Mouse (Mus musculus) heart, postnatal 4 days (tissue): ENCODE measurements around the gene Cks1b. TPM values are rescaled to one million over a fixed set of nuclear protein-coding genes. Genes with fewer than 3 reads are reported as not detected.

ENCODE experiments used
- DNase-seq: peaks from one replicate; pipeline ENCODE4 v3.0.0; 2021
- total RNA-seq, 2 experiments: library from RNA; stranded (reverse); gene quantifications; 2 replicates each; pipeline ENCODE4 v1.2.3; 2021

Cks1b gene
- total RNA-seq, 2 experiments from 2014 or later, result 62.8 to 64.3 TPM

- DNase-seq, result peak; percentile 80
Measured at GRCm38 (mm10) chr3:89395806-89396653, 22.2 kb downstream of the Cks1b start.

DNA sequence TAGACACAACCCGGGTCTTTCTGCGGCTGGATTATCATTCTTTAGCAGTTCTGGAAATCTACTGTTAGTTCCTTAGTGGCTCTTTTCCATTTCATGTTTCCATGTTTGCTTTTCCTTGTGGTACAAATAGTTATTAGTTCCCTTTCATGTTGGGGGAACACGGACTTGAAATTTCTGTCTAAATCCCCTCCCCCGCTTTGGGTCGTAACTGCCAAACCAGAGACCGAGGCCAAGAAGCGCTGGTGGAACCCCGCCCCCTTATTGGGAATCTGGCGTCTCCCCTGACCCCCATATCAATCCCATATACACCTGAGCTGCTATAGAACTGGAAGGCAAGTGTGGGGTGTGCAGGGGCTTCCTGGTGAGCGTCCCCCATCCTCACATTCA lies 22.8 kb downstream of the Cks1b start:
- no peak for DNase-seq

- peak; percentile 87 for DNase-seq
Measured at GRCm38 (mm10) chr3:89394894-89395256, 23.3 kb downstream of the Cks1b start.

- DNase-seq, result peak; percentile 79
Measured at GRCm38 (mm10) chr3:89394006-89394893, 23.9 kb downstream of the Cks1b start, which contains the start of gene Zbtb7b. Gene Zbtb7b (minus strand): TSS chr3:89394776.

GRCm38 (mm10) chr3:89393605-89394004 lies 24.6 kb downstream of the Cks1b start:
- peak; percentile 99 for DNase-seq

- DNase-seq, result no peak
Measured at GRCm38 (mm10) chr3:89392871-89393311, 25.3 kb downstream of the Cks1b start.

DNA sequence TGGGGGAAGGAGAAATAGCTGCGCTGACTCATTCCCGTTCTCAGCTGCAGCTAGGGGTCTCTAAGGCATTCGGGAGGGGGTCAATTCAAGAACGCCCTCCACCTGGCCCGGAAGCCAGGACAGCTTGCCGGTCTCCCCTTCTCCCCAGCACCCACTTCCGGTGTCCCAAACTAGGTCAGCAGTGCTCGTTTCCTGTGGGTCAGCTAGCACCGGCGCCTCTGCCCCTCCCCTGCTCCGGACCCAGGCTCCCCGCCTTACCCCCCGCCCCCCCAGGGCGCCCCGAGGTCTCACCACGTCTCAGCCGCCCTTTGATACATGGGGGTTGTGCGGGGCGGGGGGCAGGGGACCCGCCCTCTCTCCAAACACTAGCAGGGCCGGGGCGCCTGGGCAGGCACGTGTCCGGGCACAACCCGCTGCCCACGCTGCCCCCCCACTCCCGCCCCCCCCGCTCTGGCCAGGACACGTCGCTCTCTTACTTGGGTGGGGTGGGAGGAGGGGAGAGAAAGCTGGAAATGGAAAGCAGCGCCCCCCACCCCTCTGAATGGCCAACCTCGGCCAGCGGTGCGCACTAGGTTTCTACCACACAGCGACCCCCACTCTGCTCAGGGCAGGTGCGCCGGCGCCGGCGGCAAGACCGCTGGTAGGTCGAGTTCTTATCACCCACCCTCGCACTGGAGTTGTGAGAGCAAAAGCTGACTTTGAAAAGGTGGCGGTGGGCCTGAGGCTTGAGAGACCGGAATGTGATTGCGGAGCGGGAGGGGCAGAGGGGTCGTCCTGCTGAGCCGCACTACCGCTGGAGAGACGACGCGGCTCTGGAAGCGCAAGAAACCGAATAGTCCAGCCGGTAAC lies 26.3 kb downstream of the Cks1b start:
- DNase-seq, result peak; percentile 72

DNA sequence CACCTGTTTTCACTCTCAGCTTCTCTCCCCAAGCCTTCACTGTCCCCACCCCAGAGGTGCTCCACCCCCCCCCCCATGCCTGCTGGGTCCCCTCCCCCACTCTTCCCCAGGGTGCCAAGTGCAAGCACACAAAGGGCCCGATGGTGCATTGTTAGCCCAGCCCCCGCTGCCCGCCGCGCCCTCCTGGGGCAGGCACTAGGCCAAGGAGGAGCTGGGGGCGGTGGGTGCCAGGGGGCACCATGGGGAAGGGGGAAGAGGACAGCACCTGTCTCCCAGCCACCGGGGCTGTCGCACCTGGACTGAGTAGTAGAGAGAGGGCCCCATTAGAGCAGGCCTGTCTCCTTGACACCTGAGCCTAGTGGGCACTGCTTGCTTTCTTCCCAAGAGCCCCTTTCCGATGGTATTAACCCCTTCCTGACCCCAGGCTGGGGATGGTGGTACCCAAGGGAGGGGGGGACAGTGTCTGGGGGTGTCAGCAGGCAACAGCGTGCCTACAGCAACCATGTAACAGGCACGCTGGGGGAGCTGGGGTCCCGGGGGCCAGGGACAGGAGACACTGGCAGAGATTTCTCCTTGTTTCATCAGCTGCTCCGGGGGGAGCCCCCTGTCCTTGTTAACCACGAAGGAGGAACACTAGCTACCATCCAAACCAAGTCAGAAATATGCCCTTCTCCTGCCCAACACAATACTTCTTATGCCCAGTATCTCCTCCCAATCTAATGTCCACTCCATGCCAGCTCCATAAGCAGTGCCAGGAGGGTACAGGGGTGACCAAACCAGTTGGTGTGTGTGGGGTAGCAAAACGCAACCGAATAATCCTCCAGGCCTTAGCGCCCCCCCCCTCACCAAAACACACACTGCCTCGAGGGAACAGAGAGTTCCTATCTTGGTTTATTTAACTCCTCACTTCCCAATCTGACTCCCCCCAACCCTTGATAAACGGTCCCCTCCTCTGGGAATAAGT lies 27.2 kb downstream of the Cks1b start:
- peak; percentile 53 for DNase-seq

DNA sequence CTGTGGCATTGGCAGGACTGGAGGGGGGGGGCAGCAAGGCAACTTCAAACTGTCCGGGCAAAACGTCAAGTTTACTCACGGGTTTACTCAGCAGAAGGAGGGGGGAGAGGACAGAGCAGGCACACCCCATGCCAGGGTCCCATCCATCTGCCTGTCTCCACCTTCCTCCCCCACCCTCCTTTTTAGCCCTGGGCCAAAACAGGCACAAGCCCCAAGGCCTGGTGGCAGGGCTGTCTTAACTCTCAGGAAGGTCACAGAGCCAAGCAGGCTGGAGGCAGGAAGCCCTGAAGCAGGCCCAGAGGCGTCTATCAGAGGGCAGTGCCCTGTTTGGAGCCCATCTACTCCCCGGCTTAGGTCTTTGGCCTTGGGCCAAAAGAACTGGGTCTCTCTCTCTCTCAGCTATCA lies 28.1 kb downstream of the Cks1b start:
- peak; percentile 58 for DNase-seq

- no peak for DNase-seq
Measured at GRCm38 (mm10) chr3:89388901-89389740, 29.1 kb downstream of the Cks1b start.

DNA sequence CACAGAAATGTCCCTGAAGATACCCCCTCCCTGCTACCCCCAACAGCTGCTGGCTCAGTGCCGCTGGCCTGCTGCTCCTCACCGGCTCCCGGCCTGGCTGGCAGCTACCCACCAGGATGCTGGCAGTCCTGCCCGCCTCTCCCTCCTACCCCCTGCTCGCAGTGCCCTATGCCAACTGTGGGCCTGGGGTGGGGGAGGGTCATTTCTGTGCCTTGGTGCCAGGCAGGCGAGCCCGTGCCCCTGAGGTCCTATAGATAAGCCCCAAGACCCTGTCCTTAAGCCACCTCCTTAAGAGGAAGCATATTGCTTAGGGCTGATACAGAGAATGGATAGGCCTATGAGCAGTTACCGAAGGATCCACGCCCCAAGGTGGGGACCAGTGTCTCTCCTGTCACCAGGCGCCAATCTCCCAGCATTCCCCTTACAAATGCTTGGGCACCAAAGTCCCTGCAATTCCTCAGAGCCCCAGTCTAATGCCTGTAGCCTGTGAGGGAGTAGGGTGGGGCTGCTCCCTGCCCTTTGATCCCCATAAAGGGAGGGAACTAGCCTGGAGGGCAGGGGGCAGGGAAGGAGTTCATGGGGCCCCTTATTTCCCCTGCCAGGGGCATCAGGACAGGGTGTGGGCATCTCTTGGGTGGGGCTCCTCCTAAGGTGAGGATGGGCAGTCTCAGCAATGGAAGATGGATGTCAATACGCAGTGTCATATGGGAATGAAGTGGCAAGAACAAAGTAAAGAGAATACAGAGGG lies 29.9 kb downstream of the Cks1b start:
- peak; percentile 83 for DNase-seq

DNA sequence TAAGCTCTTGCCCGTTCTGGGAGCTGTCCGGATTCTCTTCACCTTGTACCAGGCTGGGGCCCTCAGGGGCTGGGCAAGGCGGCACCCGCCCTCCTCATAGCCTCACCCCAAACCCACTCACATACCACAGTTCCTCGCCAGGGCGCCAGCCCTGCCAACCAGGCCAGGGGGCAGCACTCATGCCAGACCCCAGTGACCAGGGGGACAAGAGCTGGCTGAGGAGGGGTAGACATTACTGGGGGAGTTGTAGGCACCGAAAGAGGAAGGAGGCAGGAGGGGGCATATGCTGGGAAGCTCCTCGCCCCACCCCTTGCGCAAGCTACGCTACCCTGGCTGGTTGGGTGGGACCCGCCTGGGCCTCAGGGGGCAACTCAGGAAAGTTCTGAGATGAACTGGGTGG lies 30.6 kb downstream of the Cks1b start:
- no peak for DNase-seq

GRCm38 (mm10) chr3:89386438-89387420 lies 31.5 kb downstream of the Cks1b start:
- DNase-seq, result no peak

- DNase-seq, result no peak
Measured at GRCm38 (mm10) chr3:89385451-89385850, 32.7 kb downstream of the Cks1b start.

DNA sequence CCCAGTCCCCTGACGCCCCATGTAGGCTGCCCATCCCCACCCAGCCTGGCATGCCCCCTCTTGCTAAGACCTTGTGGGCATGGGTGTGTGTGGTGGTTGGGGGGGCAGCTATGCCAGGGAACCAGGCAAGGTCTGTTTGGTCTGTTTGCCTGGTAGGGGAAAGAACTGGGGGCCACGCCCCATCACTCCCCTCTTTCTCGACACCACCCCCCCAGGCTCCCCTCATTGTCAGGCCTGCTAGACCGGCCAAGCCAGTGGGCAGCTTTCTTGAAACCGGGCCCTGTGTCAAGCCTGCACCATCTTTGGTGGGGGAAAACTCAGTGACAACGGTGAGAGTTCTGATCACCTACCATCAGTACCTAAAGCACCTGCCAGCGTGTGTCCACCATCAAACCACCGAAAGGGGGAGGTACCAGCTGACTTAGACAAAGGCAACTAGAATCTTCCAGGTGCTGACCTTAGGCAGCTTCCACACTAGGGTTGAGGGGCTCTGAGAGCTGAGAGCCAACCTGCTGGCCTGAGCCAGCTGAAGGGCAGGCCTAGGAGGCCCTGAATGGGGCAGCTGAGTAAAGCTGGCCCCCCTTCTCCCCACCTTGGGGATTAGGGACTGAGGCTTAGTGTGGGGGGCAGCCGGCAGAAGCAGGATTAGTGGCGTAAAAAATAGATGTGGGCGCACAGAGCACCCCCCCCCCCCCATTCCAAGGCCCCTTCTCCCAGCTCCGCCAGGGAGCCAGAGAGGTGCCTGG lies 33.7 kb downstream of the Cks1b start:
- DNase-seq, result no peak

DNA sequence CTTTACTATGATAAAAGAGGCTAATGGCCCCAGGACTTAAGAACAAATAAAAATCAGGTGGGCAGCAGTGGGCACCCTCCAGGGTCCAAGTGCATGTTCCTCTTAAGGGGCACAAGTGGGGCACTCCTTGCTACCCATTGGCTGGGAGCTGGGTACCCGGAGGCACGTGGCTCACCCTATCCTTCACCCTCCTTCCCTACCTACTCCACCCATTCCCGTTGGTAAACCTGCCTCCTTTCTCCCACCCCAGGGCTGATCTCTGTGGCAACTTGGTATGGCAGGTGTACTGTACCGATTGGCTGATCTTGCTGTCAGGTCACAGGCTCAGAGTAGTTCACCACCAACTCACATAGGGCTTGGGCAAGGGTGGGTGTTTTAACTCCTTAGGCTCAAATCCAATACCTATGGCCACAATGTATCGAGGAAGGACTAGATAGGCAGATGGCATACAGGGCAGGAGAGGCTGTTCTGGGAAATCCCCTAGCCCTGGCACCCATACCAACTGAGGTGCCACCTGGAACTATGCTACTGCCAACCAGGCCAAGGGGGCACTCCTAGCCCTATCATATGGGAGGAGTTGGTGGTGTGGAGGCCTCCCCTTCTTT lies 34.4 kb downstream of the Cks1b start:
- no peak for DNase-seq

DNA sequence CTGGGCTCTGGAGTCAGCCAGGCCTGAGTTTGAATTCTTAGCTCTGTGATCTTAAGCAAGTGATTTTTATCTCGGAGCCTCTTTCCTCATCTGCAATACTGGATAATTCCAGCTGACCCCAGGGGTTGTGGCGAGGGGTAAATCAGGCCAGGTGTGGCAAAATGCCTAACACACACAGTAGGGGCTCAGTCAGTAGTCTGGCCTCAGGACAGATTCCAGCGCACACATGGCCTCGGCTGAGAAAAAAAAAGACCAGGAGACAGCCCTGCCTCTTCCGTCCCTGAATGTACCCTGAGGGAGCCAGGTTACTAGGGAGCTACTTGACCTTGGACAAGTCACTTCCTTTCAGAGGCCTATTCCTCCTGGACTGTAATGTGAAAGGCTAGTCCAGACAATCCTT lies 35.2 kb downstream of the Cks1b start:
- no peak for DNase-seq
